Comparison of ENCODE assay signal across 9 mouse cellular contexts in genomic region chr2:168929691-168930090, GRCm38 (mm10). TPM values are rescaled to one million over a fixed set of nuclear protein-coding genes. Genes with fewer than 3 reads are reported as not detected.
A peak's percentile ranks its signal among the peaks of the same experiment; 100 is the strongest.
DNase-seq lines count a peak whose midpoint lies in the region; ATAC-seq and TF ChIP-seq lines count a peak whose summit lies in the region.
"Had no signal": no experiment of that assay in that cellular context is flagged by ENCODE, and none has a peak within 500 bp of the region (broad histone marks: within the 10 kb centered on the region; RNA-seq: fewer than 3 reads in every experiment).

No protein-coding gene starts in this region.

- 23% methylated on average over 10 of the region's 10 CpGs for WGBS in kidney, embryonic 15.5 days

- no peaks in the 10 kb centered on the region for H3K4me1 ChIP-seq in kidney, embryonic 15.5 days
- H3K4me1 ChIP-seq: heart, embryonic 15.5 days had no signal

- in situ Hi-C loops in Patski (cut with MboI; ENCODE audit: low pct_unique_long_range_greater_than_20kb): no loop called here

- TF ChIP-seq CTCF in Patski (IDR thresholded peaks at IDR 0.05): peak; percentile 83

- H3K27ac ChIP-seq in kidney, embryonic 15.5 days: no peak overlapping the region
- H3K27ac ChIP-seq: heart, embryonic 15.5 days had no signal

- intact Hi-C loops in left cerebral cortex, postnatal 14 days (cut with DNase I): no loop called here

- H3K4me3 ChIP-seq in kidney, embryonic 15.5 days (replicated peaks): no peak overlapping the region
- H3K4me3 ChIP-seq: heart, embryonic 15.5 days had no signal

- H3K9me3 ChIP-seq in kidney, embryonic 15.5 days (replicated peaks): no peaks in the 10 kb centered on the region
- H3K9me3 ChIP-seq: heart, embryonic 15.5 days had no signal

- H3K9ac ChIP-seq in kidney, embryonic 15.5 days: no peak overlapping the region
- H3K9ac ChIP-seq: heart, embryonic 15.5 days had no signal

- H3K36me3 ChIP-seq in kidney, embryonic 15.5 days: peaks cover 72% of the 10 kb centered on the region

- POLR2A ChIA-PET in Patski (lab: Charles Lee): no interaction called here

- DNase-seq in kidney, adult 18-20 months: peak; percentile 77
- no peak for DNase-seq in Patski (ENCODE audit: low read depth, low spot score)
- DNase-seq in cerebellum, adult 9-10 months: peak; percentile 58
- peak; percentile 88 to 89 for DNase-seq in left cerebral cortex, postnatal 14 days (ENCODE audit: low spot score in 2 of 2)
- peak; percentile 68 for DNase-seq in retina, postnatal 1 day
- peak; percentile 75 for DNase-seq in urinary bladder, postnatal 14 days (ENCODE audit: low spot score)

- H3K27me3 ChIP-seq in kidney, embryonic 15.5 days: no peaks in the 10 kb centered on the region
- H3K27me3 ChIP-seq in Patski: no peaks in the 10 kb centered on the region
- H3K27me3 ChIP-seq: heart, embryonic 15.5 days had no signal

- H3K4me2 ChIP-seq in kidney, embryonic 15.5 days: no peak overlapping the region
- H3K4me2 ChIP-seq: heart, embryonic 15.5 days had no signal

- CTCF ChIA-PET in Patski (lab: Charles Lee): interaction anchor here (1.0 kb wide), 1 partner anchor 14 kb away, joined by 3 read pairs; no protein-coding TSS in a partner anchor

- ATAC-seq in kidney, embryonic 15.5 days (replicated peaks; ENCODE audit: low FRiP score): no peak
- ATAC-seq in Patski: no peak
- peak; percentile 70 for ATAC-seq in granulocyte monocyte progenitor cell, adult 5-6 weeks (replicated peaks; ENCODE audit: poor library complexity, severe bottlenecking)

RNA-seq across cellular contexts. Expression of gene Zfp64, which starts 25.7 kb away (rescaled TPM):
- 26.4 and 27.8 TPM in 2 replicates for polyA plus RNA-seq in kidney, embryonic 15.5 days (2015; fragmentation: Nextera tagmentation; extraction: Ambion mirVana)
- 21.6 TPM for polyA plus RNA-seq in Patski (2021)
- total RNA-seq in granulocyte monocyte progenitor cell, adult 5-6 weeks (2014; fragmentation: Nextera tagmentation): 15.3 and 23.4 TPM in 2 replicates
- total RNA-seq in granulocyte monocyte progenitor cell, adult 5-6 weeks (2017): 23.2 and 31.8 TPM in 2 replicates
- 10 to 100 TPM; 16.8 to 18.1 TPM for total RNA-seq in left cerebral cortex, postnatal 14 days (2021)
